Mouse (Mus musculus) bone marrow macrophage, adult 2 months (primary cell): ENCODE data around the gene Gmfg.

Source experiments
- CTCF ChIP-seq: IDR thresholded peaks from 2 replicates; pipeline ENCODE4 v1.5.1; 2012; ENCODE audit warnings: low read depth, mild to moderate bottlenecking, low read length, moderate library complexity
- POLR2A ChIP-seq: IDR thresholded peaks from 2 replicates; pipeline ENCODE4 v1.6.1; 2012; ENCODE audit warnings: mild to moderate bottlenecking, low read depth, low read length, borderline replicate concordance

- TF ChIP-seq POLR2A (no peak), CTCF (no peak)
Observed at GRCm38 (mm10) chr7:28427738-28428137, 9.5 kb upstream of the Gmfg start.
